Mouse (Mus musculus) limb, embryonic 11.5 days (tissue): ENCODE measurements around the gene Ldlrad3. TPM values are rescaled to one million over a fixed set of nuclear protein-coding genes. Genes with fewer than 3 reads are reported as not detected.
A peak's percentile ranks its signal among the peaks of the same experiment; 100 is the strongest.

ENCODE experiments used
- ATAC-seq: fragments of 200-750 bp; cut with Nextera tagmentation; 2 replicates; pipeline ENCODE4 v1.8.0; 2017; ENCODE audit warnings: low read depth; ENCODE audit not compliant: insufficient number of reproducible peaks, low FRiP score, low TSS enrichment
- DNase-seq: peaks from one replicate; pipeline ENCODE4 v3.0.0-alpha.2; 2015; ENCODE audit warnings: low spot score
- H3K27ac ChIP-seq: fragments of 300-500 bp; sonication (generic); replicated peaks from 2 replicates; pipeline ENCODE4 v1.5.1; 2014; ENCODE audit warnings: low read depth, mild to moderate bottlenecking, low read length
- H3K27me3 ChIP-seq: fragments of 300-500 bp; sonication (generic); 2 replicates; pipeline ENCODE4 v1.6.1; 2014; ENCODE audit warnings: mild to moderate bottlenecking, low read length, mixed read lengths; ENCODE audit not compliant: control insufficient read depth, insufficient read depth
- H3K36me3 ChIP-seq: fragments of 300-500 bp; sonication (generic); 2 replicates; pipeline ENCODE4 v1.6.1; 2014; ENCODE audit warnings: mild to moderate bottlenecking, low read length, moderate library complexity, mixed read lengths; ENCODE audit not compliant: control insufficient read depth, insufficient read depth
- H3K4me1 ChIP-seq: fragments of 300-500 bp; sonication (generic); 2 replicates; pipeline ENCODE4 v1.6.1; 2014; ENCODE audit warnings: low read length, mixed read lengths; ENCODE audit not compliant: control insufficient read depth, insufficient read depth
- H3K4me2 ChIP-seq: fragments of 300-500 bp; sonication (generic); 2 replicates; pipeline ENCODE4 v1.6.1; 2014; ENCODE audit warnings: low read depth, mild to moderate bottlenecking, moderate library complexity; ENCODE audit not compliant: severe bottlenecking
- H3K4me3 ChIP-seq: fragments of 300-500 bp; sonication (generic); 2 replicates; pipeline ENCODE4 v1.5.1; 2014; ENCODE audit warnings: low read depth, low read length
- H3K9ac ChIP-seq: fragments of 300-500 bp; sonication (generic); 2 replicates; pipeline ENCODE4 v1.6.1; 2014; ENCODE audit warnings: mild to moderate bottlenecking, low read length
- H3K9me3 ChIP-seq: fragments of 300-500 bp; sonication (generic); 2 replicates; pipeline ENCODE4 v1.6.1; 2016; ENCODE audit warnings: low read length; ENCODE audit not compliant: control insufficient read depth
- WGBS: fragments of 180-500 bp; shearing (Covaris S2); extraction: QIAGEN DNeasy Blood & Tissue Kit; methylation state at CpG from one replicate; pipeline ENCODE4 v1.1.7; 2014; 5-methylcytosine and 5-hydroxymethylcytosine counted together
- polyA plus RNA-seq: library from polyadenylated mRNA; unstranded; fragments of >200 nt; fragmentation: Nextera tagmentation; extraction: Ambion mirVana; gene quantifications from 2 replicates; pipeline ENCODE4 v1.2.1, GENCODE M21; 2014

Ldlrad3 gene
- polyA plus RNA-seq, 1 experiment from 2014 or later = 57.5 TPM

DNA sequence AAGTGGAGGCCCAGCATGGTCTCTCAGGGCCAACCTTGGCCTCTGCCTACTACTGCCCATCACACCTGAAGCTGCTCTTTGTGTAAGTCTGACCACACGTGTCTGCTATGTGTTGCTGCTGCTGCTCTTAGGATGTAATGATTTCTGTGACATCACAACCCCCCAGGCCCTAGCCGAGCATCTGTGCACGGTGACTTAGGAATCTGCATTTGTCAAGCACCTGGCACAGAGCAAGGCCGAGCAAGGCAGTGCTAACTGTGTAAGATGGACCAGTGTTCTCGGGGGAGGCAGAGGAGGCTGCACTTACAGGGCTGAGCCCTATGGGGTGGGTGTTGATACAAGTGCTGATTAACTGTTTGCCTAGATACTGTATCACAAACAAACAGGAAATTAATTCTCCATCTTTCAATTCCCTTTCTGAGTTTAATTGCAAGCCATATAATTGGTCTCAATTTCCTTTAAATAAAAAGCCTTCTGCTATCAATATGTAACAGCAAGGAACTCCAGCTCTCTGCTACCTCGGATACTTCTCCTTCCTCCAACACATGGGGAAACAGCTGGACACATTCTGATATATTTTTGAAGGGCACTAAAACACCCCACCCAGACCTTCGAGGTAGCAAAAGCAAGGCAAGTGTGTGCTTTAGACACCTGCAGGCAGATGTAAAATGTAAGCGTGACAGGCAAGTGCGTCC is 152.2 kb downstream of the Ldlrad3 start:
- no peaks in the 10 kb centered on the region for H3K27me3 ChIP-seq
- ATAC-seq = no peak
- no peak overlapping the region for H3K27ac ChIP-seq
- H3K4me3 ChIP-seq = no peak overlapping the region
- no peaks in the 10 kb centered on the region for H3K9me3 ChIP-seq
- no peak overlapping the region for H3K9ac ChIP-seq
- DNase-seq = no peak
- WGBS = 72% methylated on average over 9 of the region's 9 CpGs
- peaks cover 13% of the 10 kb centered on the region for H3K4me1 ChIP-seq
- H3K36me3 ChIP-seq = no peaks in the 10 kb centered on the region
- no peak overlapping the region for H3K4me2 ChIP-seq

DNA sequence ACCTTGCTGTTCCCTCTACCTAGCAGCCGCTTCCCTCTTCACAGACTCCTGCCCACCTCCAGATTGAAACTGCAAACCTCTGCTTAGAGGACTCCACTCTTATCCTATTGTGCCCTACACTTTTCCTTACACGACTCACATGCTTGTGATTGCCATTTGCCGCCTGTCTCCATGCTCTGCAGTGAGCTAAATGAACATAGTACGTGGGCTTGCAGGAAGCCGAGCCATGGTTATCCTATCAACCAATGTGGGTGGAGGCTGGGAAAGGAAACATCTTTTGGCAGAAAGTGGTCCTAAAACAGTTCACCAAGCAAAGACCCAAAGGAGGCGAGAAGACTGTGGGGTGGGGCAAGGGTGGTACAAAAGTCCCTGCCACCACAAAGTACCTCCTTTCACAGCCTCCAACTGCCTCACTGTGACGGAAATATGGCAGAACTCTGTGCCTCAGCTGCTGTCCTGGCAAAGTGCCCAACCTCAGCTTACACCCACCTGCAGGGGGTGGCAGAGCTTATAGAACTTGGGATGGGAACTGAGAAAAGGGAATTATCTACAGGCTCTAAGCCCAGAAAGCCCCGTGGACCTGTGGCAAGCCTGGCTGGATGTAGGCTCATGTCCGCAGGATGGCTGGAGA is 153.4 kb downstream of the Ldlrad3 start:
- Histone ChIP-seq H3K4me2 (no peak overlapping the region), H3K27me3 (no peaks in the 10 kb centered on the region), H3K36me3 (no peaks in the 10 kb centered on the region), H3K9me3 (no peaks in the 10 kb centered on the region), H3K27ac (no peak overlapping the region), H3K9ac (no peak overlapping the region), H3K4me3 (no peak overlapping the region), H3K4me1 (peaks cover 13% of the 10 kb centered on the region)
- 89% methylated on average over 9 of the region's 9 CpGs for WGBS
- ATAC-seq = no peak
- DNase-seq = no peak

- Histone ChIP-seq H3K4me1 (0 out of 2 replicates have a peak, but pooled peaks cover 3% of the 10 kb centered on the region), H3K9ac (no peak overlapping the region), H3K27ac (no peak overlapping the region), H3K4me3 (no peak overlapping the region), H3K9me3 (no peaks in the 10 kb centered on the region), H3K36me3 (no peaks in the 10 kb centered on the region), H3K27me3 (no peaks in the 10 kb centered on the region), H3K4me2 (no peak overlapping the region)
- ATAC-seq (no peak), DNase-seq (peak; percentile 77)
- WGBS = 26% methylated on average over 5 of the region's 5 CpGs
Measured at GRCm38 (mm10) chr2:102030652-102031051, 155.5 kb downstream of the Ldlrad3 start.

DNA sequence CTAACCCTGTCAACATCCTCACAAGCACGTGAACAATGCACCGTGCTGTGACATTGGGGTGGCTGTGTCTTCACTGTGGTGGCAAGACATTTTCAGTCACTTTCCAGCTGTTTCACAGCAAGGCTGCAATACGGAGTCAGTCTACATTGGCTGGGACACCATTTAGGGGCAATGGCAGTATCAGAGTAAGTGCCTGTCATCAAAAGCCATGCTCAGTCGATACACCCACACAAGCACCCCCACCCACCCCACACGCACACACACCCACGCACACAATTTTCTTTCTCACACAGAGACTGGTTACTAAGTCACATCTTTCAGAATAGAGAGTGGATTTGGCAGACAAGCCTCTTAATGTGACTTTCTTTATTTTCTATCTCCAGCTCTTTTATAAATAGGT is 156.0 kb downstream of the Ldlrad3 start:
- DNase-seq (no peak), ATAC-seq (no peak)
- 89% methylated on average over 6 of the region's 6 CpGs for WGBS
- Histone ChIP-seq H3K27ac (no peak overlapping the region), H3K9me3 (no peaks in the 10 kb centered on the region), H3K27me3 (no peaks in the 10 kb centered on the region), H3K4me2 (no peak overlapping the region), H3K9ac (no peak overlapping the region), H3K4me1 (0 out of 2 replicates have a peak, but pooled peaks cover 3% of the 10 kb centered on the region), H3K36me3 (no peaks in the 10 kb centered on the region), H3K4me3 (no peak overlapping the region)

DNA sequence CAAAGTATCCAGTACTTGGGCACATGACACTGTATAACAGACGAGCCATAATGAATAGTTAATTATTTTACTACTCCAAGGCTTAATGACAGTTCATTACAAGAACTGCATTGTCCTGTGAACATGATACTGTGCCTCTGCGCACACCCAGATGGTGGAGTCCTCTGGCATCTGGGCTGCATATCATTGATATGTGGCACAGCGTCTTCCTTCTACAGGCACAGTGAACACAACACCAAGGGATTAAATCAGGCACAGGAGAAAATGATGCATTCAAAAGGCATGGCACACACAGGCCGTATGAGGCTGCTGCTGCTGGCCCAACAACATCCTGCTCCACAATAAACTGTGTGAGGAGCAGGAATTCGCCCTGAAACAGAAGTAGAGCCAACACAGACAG is 156.5 kb downstream of the Ldlrad3 start:
- DNase-seq (no peak), ATAC-seq (no peak)
- Histone ChIP-seq H3K36me3 (no peaks in the 10 kb centered on the region), H3K4me1 (0 out of 2 replicates have a peak, but pooled peaks cover 3% of the 10 kb centered on the region), H3K4me3 (no peak overlapping the region), H3K9ac (no peak overlapping the region), H3K27me3 (no peaks in the 10 kb centered on the region), H3K27ac (no peak overlapping the region), H3K9me3 (no peaks in the 10 kb centered on the region), H3K4me2 (no peak overlapping the region)
- 78% methylated on average over 5 of the region's 5 CpGs for WGBS

- WGBS = 84% methylated on average over 7 of the region's 7 CpGs
- no peak for DNase-seq
Measured at GRCm38 (mm10) chr2:102027265-102027664, 158.9 kb downstream of the Ldlrad3 start.

DNA sequence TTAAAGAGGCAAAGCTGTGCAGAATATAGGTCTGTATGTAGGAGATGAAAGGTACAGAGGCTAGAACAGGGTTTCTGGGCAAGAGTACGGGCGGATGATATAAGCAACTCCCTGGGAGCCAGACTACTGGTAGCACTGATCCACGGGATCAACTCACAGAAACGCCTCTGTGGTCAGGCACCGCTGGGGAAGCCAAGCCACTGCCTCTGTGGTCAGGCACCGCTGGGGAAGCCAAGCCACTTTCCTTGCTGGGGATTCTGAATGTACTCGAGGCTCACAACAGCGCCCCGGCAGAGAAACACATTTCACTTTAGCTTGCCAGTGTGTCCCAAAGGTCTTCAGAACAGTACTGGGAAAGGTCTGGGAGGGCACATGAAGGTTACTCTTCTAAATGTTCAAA is 160.0 kb downstream of the Ldlrad3 start:
- ATAC-seq = no peak
- Histone ChIP-seq H3K4me2 (no peak overlapping the region), H3K9me3 (no peaks in the 10 kb centered on the region), H3K27ac (no peak overlapping the region), H3K4me1 (peaks cover 7% of the 10 kb centered on the region; the same call in 1 of the 2 replicates), H3K27me3 (no peaks in the 10 kb centered on the region), H3K9ac (no peak overlapping the region), H3K4me3 (no peak overlapping the region), H3K36me3 (no peaks in the 10 kb centered on the region)
- 86% methylated on average over 9 of the region's 9 CpGs for WGBS
- no peak for DNase-seq

More at GRCm38 (mm10) chr2:102027265-102027664, 158.9 kb downstream of the Ldlrad3 start:
- Histone ChIP-seq H3K27ac (no peak overlapping the region), H3K27me3 (no peaks in the 10 kb centered on the region), H3K4me2 (no peak overlapping the region), H3K4me3 (no peak overlapping the region), H3K4me1 (0 out of 2 replicates have a peak, but pooled peaks cover under 1% of the 10 kb centered on the region), H3K9me3 (no peaks in the 10 kb centered on the region), H3K36me3 (no peaks in the 10 kb centered on the region), H3K9ac (no peak overlapping the region)
- no peak for ATAC-seq

DNA sequence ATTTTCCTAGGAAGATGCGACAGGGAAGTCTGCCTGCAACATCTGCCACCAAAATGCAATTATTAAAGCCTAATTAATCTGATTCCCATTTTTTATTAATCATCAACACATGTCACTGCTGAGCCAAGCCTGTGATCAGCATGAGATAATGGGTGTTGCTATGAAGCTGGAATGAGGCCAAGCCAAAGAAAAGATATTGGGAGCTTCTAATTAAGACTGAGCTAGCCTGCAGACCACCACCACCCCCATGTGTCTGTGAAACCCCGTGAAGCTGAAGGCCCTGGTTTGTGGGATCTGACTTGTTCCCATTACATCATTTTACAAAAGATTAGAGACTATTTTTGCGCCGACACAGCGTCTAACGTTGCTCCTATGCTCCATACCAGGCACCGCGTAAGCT is 161.7 kb downstream of the Ldlrad3 start:
- 96% methylated on average over 8 of the region's 8 CpGs for WGBS
- no peak overlapping the region for H3K4me2 ChIP-seq

More for the DNA sequence above, 161.7 kb downstream of the Ldlrad3 start:
- Histone ChIP-seq H3K4me3 (no peak overlapping the region), H3K9me3 (no peaks in the 10 kb centered on the region), H3K36me3 (no peaks in the 10 kb centered on the region), H3K27ac (no peak overlapping the region), H3K9ac (no peak overlapping the region), H3K27me3 (no peaks in the 10 kb centered on the region), H3K4me1 (peaks cover 7% of the 10 kb centered on the region; the same call in 1 of the 2 replicates)
- DNase-seq (no peak), ATAC-seq (no peak)
